Mouse (Mus musculus) spleen, adult 2 months (tissue): Measurements from ENCODE around the gene Lrrc1.

Experiments used
- CTCF ChIP-seq: fragments of 200-500 bp; IDR thresholded peaks from 2 replicates; pipeline ENCODE4 v1.5.1; 2011; ENCODE audit warnings: mild to moderate bottlenecking, inconsistent platforms; ENCODE audit not compliant: insufficient read depth, insufficient read length, insufficient replicate concordance; ENCODE audit errors: extremely low read depth
- POLR2A ChIP-seq: fragments of 200-500 bp; IDR thresholded peaks from 2 replicates; pipeline ENCODE4 v1.6.1; 2011; ENCODE audit warnings: low read depth, low read length, inconsistent platforms

- TF ChIP-seq CTCF: no peak
- TF ChIP-seq POLR2A: no peak
Observed at GRCm38 (mm10) chr9:77522476-77522875, 22.2 kb downstream of the Lrrc1 start.
